Mouse (Mus musculus) MEL (cell line): ENCODE results near the gene Cd72. TPM values are rescaled to one million over a fixed set of nuclear protein-coding genes. Genes with fewer than 3 reads are reported as not detected.

Source experiments
- DNase-seq: peaks from one replicate; pipeline ENCODE4 v3.0.0; 2011; ENCODE audit warnings: low read depth, low spot score
- H3K27ac ChIP-seq: 2 replicates; pipeline ENCODE4 v1.5.1; 2012; ENCODE audit warnings: low read depth, mild to moderate bottlenecking, control low read depth, low read length, moderate library complexity; ENCODE audit not compliant: control insufficient read depth
- H3K27me3 ChIP-seq, 2 experiments: fragments of 150-350 bp in 1 of 2; sonication (generic) in 1 of 2; 2 replicates each; pipeline ENCODE4 v1.6.1; 2012; ENCODE audit warnings: low read length in 2 of 2, mild to moderate bottlenecking in 2 of 2, improper control_type of control experiment in 1 of 2, moderate library complexity in 1 of 2; ENCODE audit not compliant: insufficient read depth in 2 of 2, control insufficient read depth in 1 of 2
- H3K36me3 ChIP-seq, 2 experiments: 2 replicates each; pipeline ENCODE4 v1.6.1; 2012 to 2014; ENCODE audit warnings: low read length in 2 of 2, improper control_type of control experiment in 1 of 2, inconsistent platforms in 1 of 2, mild to moderate bottlenecking in 1 of 2; ENCODE audit not compliant: insufficient read depth in 2 of 2, control insufficient read depth in 1 of 2
- H3K4me1 ChIP-seq, 2 experiments: fragments of 150-350 bp in 1 of 2; sonication (generic) in 1 of 2; 2 replicates each; pipeline ENCODE4 v1.6.1; 2012; ENCODE audit warnings: low read length in 2 of 2, improper control_type of control experiment in 1 of 2, mild to moderate bottlenecking in 1 of 2; ENCODE audit not compliant: insufficient read depth in 2 of 2, control insufficient read depth in 1 of 2
- H3K4me3 ChIP-seq, 2 experiments: fragments of 150-350 bp in 1 of 2; sonication (generic) in 1 of 2; 2 replicates each; pipeline ENCODE4 v1.5.1; 2012; ENCODE audit warnings: low read depth in 2 of 2, low read length in 2 of 2, mild to moderate bottlenecking in 2 of 2, moderate library complexity in 2 of 2, control low read depth in 1 of 2, improper control_type of control experiment in 1 of 2; ENCODE audit not compliant: control insufficient read depth in 1 of 2, insufficient read depth in 1 of 2
- H3K79me2 ChIP-seq: 2 replicates; pipeline ENCODE4 v1.6.1; 2012; ENCODE audit warnings: mild to moderate bottlenecking, low read length, moderate library complexity; ENCODE audit not compliant: control insufficient read depth, poor library complexity, insufficient read depth
- H3K9ac ChIP-seq: 2 replicates; pipeline ENCODE4 v1.6.1; 2012; ENCODE audit warnings: low read depth, mild to moderate bottlenecking, control low read depth, low read length, moderate library complexity; ENCODE audit not compliant: control insufficient read depth, poor library complexity, severe bottlenecking
- H3K9me3 ChIP-seq: fragments of 150-350 bp; sonication (generic); replicated peaks from 2 replicates; pipeline ENCODE4 v1.6.1; 2012; ENCODE audit warnings: mild to moderate bottlenecking, low read length, improper control_type of control experiment, moderate library complexity; ENCODE audit not compliant: insufficient read depth
- BHLHE40 ChIP-seq: IDR thresholded peaks from 2 replicates; pipeline ENCODE4 v1.6.1; 2012; ENCODE audit warnings: low read depth, mild to moderate bottlenecking, inconsistent platforms, low read length, improper control_type of control experiment, borderline replicate concordance
- CHD1 ChIP-seq: IDR thresholded peaks from 2 replicates; pipeline ENCODE4 v1.6.1; 2012; ENCODE audit warnings: low read depth, mild to moderate bottlenecking, inconsistent platforms, low read length, improper control_type of control experiment
- E2F4 ChIP-seq: IDR thresholded peaks from 2 replicates; pipeline ENCODE4 v1.6.1; 2011; ENCODE audit warnings: low read depth, low read length, improper control_type of control experiment, borderline replicate concordance
- ELF1 ChIP-seq: IDR thresholded peaks from 2 replicates; pipeline ENCODE4 v1.6.1; 2014; ENCODE audit warnings: low read depth, mild to moderate bottlenecking, inconsistent platforms, low read length, improper control_type of control experiment, moderate library complexity
- EP300 ChIP-seq, 2 experiments: IDR thresholded peaks; 2 replicates each; pipeline ENCODE4 v1.6.1; 2011; ENCODE audit warnings: improper control_type of control experiment in 2 of 2, low read length in 2 of 2, low read depth in 1 of 2, mild to moderate bottlenecking in 1 of 2
- ETS1 ChIP-seq: IDR thresholded peaks from 2 replicates; pipeline ENCODE4 v1.6.1; 2012; ENCODE audit warnings: low read depth, mild to moderate bottlenecking, inconsistent platforms, low read length, improper control_type of control experiment, moderate library complexity
- GABPA ChIP-seq: IDR thresholded peaks from 2 replicates; pipeline ENCODE4 v1.6.1; 2012; ENCODE audit warnings: low read depth, mild to moderate bottlenecking, inconsistent platforms, low read length, improper control_type of control experiment, moderate library complexity
- GATA1 ChIP-seq: IDR thresholded peaks from 2 replicates; pipeline ENCODE4 v1.6.1; 2011; ENCODE audit warnings: low read depth, low read length, improper control_type of control experiment
- HCFC1 ChIP-seq: IDR thresholded peaks from 2 replicates; pipeline ENCODE4 v1.6.1; 2012; ENCODE audit warnings: low read depth, mild to moderate bottlenecking, inconsistent platforms, low read length, improper control_type of control experiment, moderate library complexity
- JUND ChIP-seq: IDR thresholded peaks from 2 replicates; pipeline ENCODE4 v1.6.1; 2011; ENCODE audit warnings: low read depth, mild to moderate bottlenecking, improper control_type of control experiment, low read length
- KAT2A ChIP-seq: conservative IDR thresholded peaks from 2 replicates; pipeline ENCODE4 v1.6.1; 2012; ENCODE audit warnings: low read depth, low read length, improper control_type of control experiment, inconsistent platforms
- MAZ ChIP-seq: IDR thresholded peaks from 2 replicates; pipeline ENCODE4 v1.6.1; 2012; ENCODE audit warnings: low read depth, mild to moderate bottlenecking, inconsistent platforms, low read length, improper control_type of control experiment
- MEF2A ChIP-seq: IDR thresholded peaks from 2 replicates; pipeline ENCODE4 v1.6.1; 2014; ENCODE audit warnings: low read depth, mild to moderate bottlenecking, inconsistent platforms, low read length, improper control_type of control experiment; ENCODE audit not compliant: poor library complexity, insufficient replicate concordance, severe bottlenecking; ENCODE audit errors: extremely low read depth
- MXI1 ChIP-seq: IDR thresholded peaks from 2 replicates; pipeline ENCODE4 v1.6.1; 2011; ENCODE audit warnings: mild to moderate bottlenecking, low read depth, low read length, improper control_type of control experiment
- MYB ChIP-seq: IDR thresholded peaks from 2 replicates; pipeline ENCODE4 v1.6.1; 2011; ENCODE audit warnings: mild to moderate bottlenecking, low read depth, low read length, improper control_type of control experiment
- MYC ChIP-seq: IDR thresholded peaks from 2 replicates; pipeline ENCODE4 v1.6.1; 2011; ENCODE audit warnings: low read depth, mild to moderate bottlenecking, low read length, improper control_type of control experiment, moderate library complexity
- NELFE ChIP-seq: IDR thresholded peaks from 2 replicates; pipeline ENCODE4 v1.6.1; 2011; ENCODE audit warnings: low read depth, low read length, improper control_type of control experiment
- POLR2A ChIP-seq, 2 experiments: IDR thresholded peaks; 2 replicates each; pipeline ENCODE4 v1.6.1; 2011 to 2012; ENCODE audit warnings: low read length in 2 of 2, mild to moderate bottlenecking in 2 of 2, control low read depth in 1 of 2, improper control_type of control experiment in 1 of 2, low read depth in 1 of 2, moderate library complexity in 1 of 2; ENCODE audit not compliant: control insufficient read depth in 1 of 2, insufficient read depth in 1 of 2, poor library complexity in 1 of 2
- POLR2AphosphoS2 ChIP-seq: IDR thresholded peaks from 2 replicates; pipeline ENCODE4 v1.6.1; 2011; ENCODE audit warnings: low read length, improper control_type of control experiment
- POLR2AphosphoS5 ChIP-seq: IDR thresholded peaks from 2 replicates; pipeline ENCODE4 v1.6.1; 2012; ENCODE audit warnings: low read depth, borderline replicate concordance, mild to moderate bottlenecking, inconsistent platforms, low read length, moderate library complexity, mixed read lengths
- RAD21 ChIP-seq: IDR thresholded peaks from 2 replicates; pipeline ENCODE4 v1.6.1; 2011; ENCODE audit warnings: mild to moderate bottlenecking, low read depth, low read length, improper control_type of control experiment
- SIN3A ChIP-seq: IDR thresholded peaks from 2 replicates; pipeline ENCODE4 v1.6.1; 2012; ENCODE audit warnings: low read length, improper control_type of control experiment, inconsistent platforms
- SMC3 ChIP-seq: IDR thresholded peaks from 2 replicates; pipeline ENCODE4 v1.6.1; 2011; ENCODE audit warnings: low read depth, low read length, improper control_type of control experiment
- TBP ChIP-seq: IDR thresholded peaks from 2 replicates; pipeline ENCODE4 v1.8.0; 2011; ENCODE audit warnings: low read depth, low read length, improper control_type of control experiment
- TCF12 ChIP-seq: IDR thresholded peaks from 2 replicates; pipeline ENCODE4 v1.6.1; 2014; ENCODE audit warnings: low read depth, mild to moderate bottlenecking, inconsistent platforms, low read length, improper control_type of control experiment, moderate library complexity
- UBTF ChIP-seq: IDR thresholded peaks from 2 replicates; pipeline ENCODE4 v1.6.1; 2012; ENCODE audit warnings: low read depth, mild to moderate bottlenecking, inconsistent platforms, low read length, improper control_type of control experiment, moderate library complexity, borderline replicate concordance; ENCODE audit not compliant: insufficient read depth
- USF1 ChIP-seq: IDR thresholded peaks from 2 replicates; pipeline ENCODE4 v1.6.1; 2014; ENCODE audit warnings: low read depth, mild to moderate bottlenecking, inconsistent platforms, low read length, improper control_type of control experiment, moderate library complexity
- ZC3H11A ChIP-seq: IDR thresholded peaks from 2 replicates; pipeline ENCODE4 v1.6.1; 2012; ENCODE audit warnings: low read depth, mild to moderate bottlenecking, inconsistent platforms, low read length, improper control_type of control experiment
- ZKSCAN1 ChIP-seq: IDR thresholded peaks from 2 replicates; pipeline ENCODE4 v1.6.1; 2012; ENCODE audit warnings: low read depth, mild to moderate bottlenecking, inconsistent platforms, low read length, improper control_type of control experiment, moderate library complexity
- ZMIZ1 ChIP-seq: IDR thresholded peaks from 2 replicates; pipeline ENCODE4 v1.6.1; 2012; ENCODE audit warnings: low read depth, mild to moderate bottlenecking, inconsistent platforms, low read length, improper control_type of control experiment, moderate library complexity
- ZNF384 ChIP-seq: IDR thresholded peaks from 2 replicates; pipeline ENCODE4 v1.6.1; 2012; ENCODE audit warnings: low read depth, mild to moderate bottlenecking, inconsistent platforms, low read length, improper control_type of control experiment
- polyA plus RNA-seq, 2 experiments: library from polyadenylated mRNA; stranded (reverse) in 1 of 2; unstranded in 1 of 2; fragments of >175 nt in 1 of 2; fragments of >200 nt in 1 of 2; gene quantifications; 2 replicates each; pipeline versions ENCODE4 v1.2.1 to v1.2.4; 2012; ENCODE audit warnings: low replicate concordance in 2 of 2, low read depth in 1 of 2; ENCODE audit not compliant: insufficient read length in 2 of 2, insufficient read depth in 1 of 2, missing spikeins in 1 of 2
- total RNA-seq: library from RNA; depleted of rRNA; stranded (reverse); fragments of 300-350 nt; gene quantifications from 2 replicates; pipeline ENCODE4 v1.2.3, GENCODE M21; 2012

Cd72 gene
- total and polyA plus RNA-seq, 3 experiments: 1.3 to 2.4 TPM; not detected in 1

GRCm38 (mm10) chr4:43418450-43418849 is 36.0 kb downstream of the Cd72 start (continued):
- TF ChIP-seq MYC: 0 out of 2 replicates have a peak, but pooled peaks have one; percentile 19
- TF ChIP-seq POLR2AphosphoS2: no peak
- TF ChIP-seq BHLHE40: peak; percentile 53; the same call in 1 of the 2 replicates
- TF ChIP-seq CHD1: no peak
- no peak for TF ChIP-seq ZC3H11A
- peak; percentile 36 for TF ChIP-seq SIN3A
- 0 out of 2 replicates have a peak, but pooled peaks have one; percentile 19 for TF ChIP-seq TCF12
- TF ChIP-seq ZKSCAN1: no peak
- no peak for TF ChIP-seq UBTF

DNA sequence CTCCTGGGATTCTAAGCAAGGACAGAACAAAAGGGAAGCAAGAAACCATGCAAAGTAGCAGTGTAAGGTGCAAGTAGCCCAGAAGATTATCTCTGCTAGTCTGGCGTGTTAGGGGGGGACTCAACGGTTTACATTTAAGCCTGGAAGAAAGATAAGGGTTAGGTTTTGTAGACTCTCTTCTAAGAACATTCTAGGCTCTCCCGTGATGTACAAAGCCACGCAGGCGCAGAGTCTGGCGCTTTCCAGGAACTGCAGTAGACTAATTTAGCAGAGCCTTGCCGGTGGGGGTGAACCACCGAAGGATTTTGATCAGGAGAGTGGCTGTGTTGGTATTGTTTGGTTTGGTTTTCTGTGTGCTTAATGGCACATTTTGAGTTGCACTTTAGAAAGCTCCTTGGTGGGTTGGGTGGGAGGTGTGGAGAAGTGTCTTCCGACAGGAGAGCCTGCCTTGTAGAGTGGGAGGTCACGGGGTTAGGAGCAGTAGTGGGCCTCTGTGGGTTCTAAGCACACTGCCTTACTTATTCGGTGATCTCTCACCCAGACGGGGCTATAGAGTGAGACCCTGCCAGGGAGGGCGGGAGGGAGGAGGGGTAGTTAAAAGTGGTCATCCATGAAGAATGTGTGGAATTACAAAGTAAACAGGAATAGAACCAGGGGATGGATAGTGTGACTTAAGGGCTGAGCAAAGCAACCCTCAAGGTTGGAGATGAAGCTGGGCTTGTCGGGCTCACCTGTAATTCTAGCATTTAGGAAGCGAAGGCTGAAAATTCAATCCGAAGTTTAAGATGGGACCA is 37.0 kb downstream of the Cd72 start:
- Histone ChIP-seq H3K4me3 (peak overlapping the region; percentile 25 to 36; a peak in 2 of 4 replicates), H3K27ac (peak overlapping the region; percentile 96), H3K9ac (peak overlapping the region; percentile 62), H3K27me3 (no peaks in the 10 kb centered on the region), H3K4me1 (peaks cover 9 to 33% of the 10 kb centered on the region in 2 experiments), H3K79me2 (no peaks in the 10 kb centered on the region; the same call in 1 of the 2 replicates), H3K36me3 (peaks cover 0 to 30% of the 10 kb centered on the region in 2 experiments; a peak in 2 of 4 replicates), H3K9me3 (no peaks in the 10 kb centered on the region)
- DNase-seq: peak; percentile 95
- TF ChIP-seq E2F4: no peak
- TF ChIP-seq ETS1: peak; percentile 75; the same call in 1 of the 2 replicates
- TF ChIP-seq KAT2A: no peak
- no peak for TF ChIP-seq UBTF
- no peak for TF ChIP-seq MXI1
- peak in 1 of 2 experiments; percentile 57; a peak in 2 of 4 replicates for TF ChIP-seq POLR2A (IDR thresholded peaks at IDR 0.05; ENCODE audit: control insufficient read depth in 1 of 2, insufficient read depth in 1 of 2, low read depth in 1 of 2, low read length in 2 of 2, poor library complexity in 1 of 2)
- peak; percentile 52; the same call in 1 of the 2 replicates for TF ChIP-seq NELFE
- TF ChIP-seq CHD1: no peak
- no peak for TF ChIP-seq ZMIZ1
- TF ChIP-seq SMC3: no peak; the same call in 1 of the 2 replicates
- no peak for TF ChIP-seq GABPA
- TF ChIP-seq MYC: peak; percentile 52; the same call in 1 of the 2 replicates
- peak; percentile 61; the same call in 1 of the 2 replicates for TF ChIP-seq BHLHE40
- TF ChIP-seq HCFC1: peak; percentile 47; the same call in 1 of the 2 replicates
- peak; percentile 94 to 95 for TF ChIP-seq EP300 (IDR thresholded peaks at IDR 0.05; ENCODE audit: low read depth in 1 of 2, low read length in 2 of 2)
- no peak for TF ChIP-seq ZC3H11A
- TF ChIP-seq SIN3A: peak; percentile 85
- TF ChIP-seq MAZ: no peak; the same call in 1 of the 2 replicates
- TF ChIP-seq MYB: peak; percentile 87
- peak; percentile 69; the same call in 1 of the 2 replicates for TF ChIP-seq TBP
- no peak for TF ChIP-seq USF1
- peak; percentile 73 for TF ChIP-seq ELF1
- TF ChIP-seq ZKSCAN1: no peak
- TF ChIP-seq TCF12: peak; percentile 87
- TF ChIP-seq POLR2AphosphoS2: no peak
- no peak; the same call in 1 of the 2 replicates for TF ChIP-seq RAD21
- TF ChIP-seq MEF2A: no peak
- TF ChIP-seq GATA1: peak; percentile 94
- TF ChIP-seq POLR2AphosphoS5: no peak
- no peak for TF ChIP-seq JUND
- TF ChIP-seq ZNF384: no peak
